Comparison of ENCODE assay signal across 13 mouse cellular contexts in the genomic region with DNA sequence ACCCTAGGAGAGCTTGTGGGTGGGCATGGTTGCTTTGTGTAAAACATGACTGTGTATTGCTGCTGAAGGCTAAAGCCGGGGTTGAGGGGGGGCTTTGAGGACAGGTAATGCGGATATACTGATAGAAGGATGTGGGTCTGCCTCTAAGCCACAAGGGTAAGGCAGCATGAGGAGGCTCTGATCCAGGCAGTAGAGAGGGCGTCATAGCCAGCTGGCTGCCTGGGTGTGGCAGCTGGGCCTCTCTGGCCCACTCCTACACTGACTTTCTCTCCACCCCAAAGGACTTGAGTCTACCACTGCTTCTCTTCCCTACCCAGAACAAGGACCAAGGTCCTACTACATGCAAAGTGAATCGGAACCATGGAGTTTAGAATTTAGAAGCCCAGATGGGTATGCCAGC. TPM values are rescaled to one million over a fixed set of nuclear protein-coding genes. Genes with fewer than 3 reads are reported as not detected.
DNase-seq lines count a peak whose midpoint lies in the region; ATAC-seq and TF ChIP-seq lines count a peak whose summit lies in the region.
"Had no signal": no experiment of that assay in that cellular context is flagged by ENCODE, and none has a peak within 500 bp of the region (broad histone marks: within the 10 kb centered on the region; RNA-seq: fewer than 3 reads in every experiment).

No protein-coding gene starts in this region.

- H3K9me3 ChIP-seq in heart, postnatal 0 days (replicated peaks; ENCODE audit: control insufficient read depth, low read length) = no peaks in the 10 kb centered on the region
- H3K9me3 ChIP-seq in lung, embryonic 15.5 days = no peaks in the 10 kb centered on the region
- H3K9me3 ChIP-seq in hindbrain, postnatal 0 days (ENCODE audit: low read length) = no peaks in the 10 kb centered on the region
- H3K9me3 ChIP-seq in stomach, embryonic 15.5 days = no peaks in the 10 kb centered on the region
- H3K9me3 ChIP-seq: megakaryocyte, embryonic 14.5 days had no signal

- no peak for TF ChIP-seq EP300 in heart, postnatal 0 days (IDR thresholded peaks at IDR 0.05; ENCODE audit: low read depth)

- no peak overlapping the region for H3K9ac ChIP-seq in heart, postnatal 0 days (replicated peaks; ENCODE audit: low read depth, low read length)
- peak overlapping the region; percentile 52; the same call in 1 of the 2 replicates for H3K9ac ChIP-seq in lung, embryonic 15.5 days
- no peak overlapping the region for H3K9ac ChIP-seq in hindbrain, postnatal 0 days (replicated peaks; ENCODE audit: low read length)
- no peak overlapping the region for H3K9ac ChIP-seq in stomach, embryonic 15.5 days

- H3K27me3 ChIP-seq in heart, postnatal 0 days (ENCODE audit: control insufficient read depth, insufficient read depth, low read length) = no peaks in the 10 kb centered on the region
- H3K27me3 ChIP-seq in lung, embryonic 15.5 days = no peaks in the 10 kb centered on the region
- no peaks in the 10 kb centered on the region for H3K27me3 ChIP-seq in hindbrain, postnatal 0 days (ENCODE audit: insufficient read depth, low read length)
- H3K27me3 ChIP-seq in stomach, embryonic 15.5 days (replicated peaks) = no peaks in the 10 kb centered on the region

- H3K36me3 ChIP-seq in heart, postnatal 0 days (replicated peaks; ENCODE audit: control insufficient read depth, insufficient read depth, low read length) = no peaks in the 10 kb centered on the region
- H3K36me3 ChIP-seq in lung, embryonic 15.5 days = no peaks in the 10 kb centered on the region
- no peaks in the 10 kb centered on the region for H3K36me3 ChIP-seq in hindbrain, postnatal 0 days (ENCODE audit: insufficient read depth, low read length)
- no peaks in the 10 kb centered on the region for H3K36me3 ChIP-seq in stomach, embryonic 15.5 days

- ATAC-seq in heart, postnatal 0 days (ENCODE audit: insufficient read depth, low read depth) = no peak
- no peak for ATAC-seq in lung, embryonic 15.5 days (ENCODE audit: borderline replicate concordance, extremely low read depth, low FRiP score, low TSS enrichment)
- ATAC-seq in hindbrain, postnatal 0 days = no peak
- ATAC-seq in stomach, embryonic 15.5 days (ENCODE audit: insufficient read depth, low FRiP score, low read depth) = no peak

- no peak overlapping the region for H3K27ac ChIP-seq in heart, postnatal 0 days (ENCODE audit: low read depth)
- H3K27ac ChIP-seq in lung, embryonic 15.5 days = 0 out of 2 replicates have a peak overlapping the region, but pooled peaks have one; percentile 6
- no peak overlapping the region for H3K27ac ChIP-seq in hindbrain, postnatal 0 days
- no peak overlapping the region for H3K27ac ChIP-seq in stomach, embryonic 15.5 days
- H3K27ac ChIP-seq: left cerebral cortex, adult 2 months had no signal

- peak overlapping the region; percentile 37 for H3K4me3 ChIP-seq in heart, postnatal 0 days (ENCODE audit: low read depth, low read length)
- peak overlapping the region; percentile 46 for H3K4me3 ChIP-seq in lung, embryonic 15.5 days
- H3K4me3 ChIP-seq in hindbrain, postnatal 0 days (ENCODE audit: low read length) = no peak overlapping the region
- H3K4me3 ChIP-seq in stomach, embryonic 15.5 days (replicated peaks) = peak overlapping the region; percentile 38; the same call in 1 of the 2 replicates
- H3K4me3 ChIP-seq: erythroblast, embryonic 14.5 days; left cerebral cortex, adult 2 months; megakaryocyte, embryonic 14.5 days had no signal

- no peak for TF ChIP-seq CTCF in heart, postnatal 0 days (IDR thresholded peaks at IDR 0.05; ENCODE audit: low read depth)
- TF ChIP-seq CTCF in hindbrain, postnatal 0 days (IDR thresholded peaks at IDR 0.05; ENCODE audit: low read depth) = no peak

- DNase-seq in heart, postnatal 0 days (ENCODE audit: low spot score) = no peak
- DNase-seq in heart, postnatal 25 days (ENCODE audit: low spot score) = no peak
- no peak for DNase-seq in lung, adult 18-20 months
- DNase-seq in hindbrain, postnatal 0 days (ENCODE audit: low spot score) = no peak
- DNase-seq in left cerebral cortex, postnatal 10 days (ENCODE audit: extremely low spot score in 1 of 2, low spot score in 2 of 2) = no peak
- DNase-seq in testis, postnatal 14 days (ENCODE audit: low spot score) = no peak

- 72% methylated on average over 4 of the region's 4 CpGs for WGBS in heart, postnatal 0 days
- 75% methylated on average over 4 of the region's 4 CpGs for WGBS in lung, embryonic 15.5 days
- WGBS in hindbrain, postnatal 0 days = 88% methylated on average over 4 of the region's 4 CpGs
- WGBS in stomach, embryonic 15.5 days = 86% methylated on average over 4 of the region's 4 CpGs

- intact Hi-C loops in heart, postnatal 25 days (cut with DNase I) = no loop called here
- intact Hi-C loops in left cerebral cortex, postnatal 10 days (cut with DNase I) = loop anchor here (10.0 kb wide), 1 partner anchor 420 kb away; the partner anchor contains the start of gene Pnma3

- no peaks in the 10 kb centered on the region for H3K4me1 ChIP-seq in heart, postnatal 0 days (ENCODE audit: control insufficient read depth, insufficient read depth)
- H3K4me1 ChIP-seq in lung, embryonic 15.5 days = peaks cover 25% of the 10 kb centered on the region
- H3K4me1 ChIP-seq in hindbrain, postnatal 0 days (ENCODE audit: insufficient read depth, low read length) = no peaks in the 10 kb centered on the region
- H3K4me1 ChIP-seq in stomach, embryonic 15.5 days = no peaks in the 10 kb centered on the region

- peak overlapping the region; percentile 46 for H3K4me2 ChIP-seq in heart, postnatal 0 days (ENCODE audit: low read depth, low read length)
- peak overlapping the region; percentile 56 for H3K4me2 ChIP-seq in lung, embryonic 15.5 days
- H3K4me2 ChIP-seq in hindbrain, postnatal 0 days (ENCODE audit: low read depth, low read length) = peak overlapping the region; percentile 1; the same call in 1 of the 2 replicates
- peak overlapping the region; percentile 50; the same call in 1 of the 2 replicates for H3K4me2 ChIP-seq in stomach, embryonic 15.5 days

RNA-seq across cellular contexts. Expression of gene Bgn, which starts 1.5 kb away (rescaled TPM):
- 198 and 304 TPM in 2 replicates for total RNA-seq in heart, postnatal 0 days (2014; rRNA removed; ENCODE audit: low replicate concordance)
- polyA plus RNA-seq in heart, postnatal 0 days (2015; fragmentation: Nextera tagmentation; extraction: Ambion mirVana) = 61.6 and 64.1 TPM in 2 replicates
- 100 to 1,000 TPM; 213 to 224 TPM for total RNA-seq in heart, postnatal 25 days (2021)
- 155 and 183 TPM in 2 replicates for polyA plus RNA-seq in lung, embryonic 15.5 days (2015; fragmentation: Nextera tagmentation; extraction: Ambion mirVana)
- 51.9 and 68.9 TPM in 2 replicates for total RNA-seq in hindbrain, postnatal 0 days (2014; rRNA removed)
- polyA plus RNA-seq in hindbrain, postnatal 0 days (2015; fragmentation: Nextera tagmentation; extraction: Ambion mirVana) = 17.9 and 23.7 TPM in 2 replicates
- 64.8 and 75.2 TPM in 2 replicates for polyA plus RNA-seq in stomach, embryonic 15.5 days (2015; fragmentation: Nextera tagmentation; extraction: Ambion mirVana)
- 10 to 100 TPM; 33.2 to 34.7 TPM for total RNA-seq in left cerebral cortex, postnatal 10 days (2021)

RNA-seq across cellular contexts. Expression of gene Atp2b3, which starts 18.0 kb away (rescaled TPM):
- total RNA-seq in heart, postnatal 0 days (2014; rRNA removed; ENCODE audit: low replicate concordance) = 0.53 and 1.1 TPM in 2 replicates
- 0.14 and 0.20 TPM in 2 replicates for polyA plus RNA-seq in heart, postnatal 0 days (2015; fragmentation: Nextera tagmentation; extraction: Ambion mirVana)
- under 1 TPM in 1 of 2 experiments, not detected in 1; 0.08 TPM for total RNA-seq in heart, postnatal 25 days (2021)
- 0.09 and 0.13 TPM in 2 replicates for polyA plus RNA-seq in lung, embryonic 15.5 days (2015; fragmentation: Nextera tagmentation; extraction: Ambion mirVana)
- 40.9 and 44.0 TPM in 2 replicates for total RNA-seq in hindbrain, postnatal 0 days (2014; rRNA removed)
- 8.1 and 8.2 TPM in 2 replicates for polyA plus RNA-seq in hindbrain, postnatal 0 days (2015; fragmentation: Nextera tagmentation; extraction: Ambion mirVana)
- polyA plus RNA-seq in stomach, embryonic 15.5 days (2015; fragmentation: Nextera tagmentation; extraction: Ambion mirVana) = 0.19 and 0.31 TPM in 2 replicates
- total RNA-seq in left cerebral cortex, postnatal 10 days (2021) = 10 to 100 TPM; 63.9 to 64.2 TPM
- polyA plus RNA-seq: erythroblast, embryonic 14.5 days had no signal

RNA-seq across cellular contexts. Expression of gene Haus7, which starts 26.0 kb away (rescaled TPM):
- total RNA-seq in heart, postnatal 0 days (2014; rRNA removed; ENCODE audit: low replicate concordance) = 15.6 and 23.2 TPM in 2 replicates
- polyA plus RNA-seq in heart, postnatal 0 days (2015; fragmentation: Nextera tagmentation; extraction: Ambion mirVana) = 33.3 and 34.7 TPM in 2 replicates
- 1 to 10 TPM; 4.8 to 6.2 TPM for total RNA-seq in heart, postnatal 25 days (2021)
- polyA plus RNA-seq in lung, embryonic 15.5 days (2015; fragmentation: Nextera tagmentation; extraction: Ambion mirVana) = 64.4 and 66.9 TPM in 2 replicates
- 22.0 and 33.5 TPM in 2 replicates for total RNA-seq in hindbrain, postnatal 0 days (2014; rRNA removed)
- polyA plus RNA-seq in hindbrain, postnatal 0 days (2015; fragmentation: Nextera tagmentation; extraction: Ambion mirVana) = 62.8 and 63.7 TPM in 2 replicates
- 54.1 and 58.7 TPM in 2 replicates for polyA plus RNA-seq in stomach, embryonic 15.5 days (2015; fragmentation: Nextera tagmentation; extraction: Ambion mirVana)
- total RNA-seq in left cerebral cortex, postnatal 10 days (2021) = 10 to 100 TPM; 13.7 to 15.0 TPM

RNA-seq across cellular contexts. Expression of gene Trex2, which starts 49.7 kb away (rescaled TPM):
- not detected in 2 replicates for total RNA-seq in heart, postnatal 0 days (2014; rRNA removed; ENCODE audit: low replicate concordance)
- polyA plus RNA-seq in heart, postnatal 0 days (2015; fragmentation: Nextera tagmentation; extraction: Ambion mirVana) = not detected in 2 replicates
- not detected for total RNA-seq in heart, postnatal 25 days (2021)
- not detected in 2 replicates for polyA plus RNA-seq in lung, embryonic 15.5 days (2015; fragmentation: Nextera tagmentation; extraction: Ambion mirVana)
- total RNA-seq in hindbrain, postnatal 0 days (2014; rRNA removed) = not detected in 2 replicates
- polyA plus RNA-seq in hindbrain, postnatal 0 days (2015; fragmentation: Nextera tagmentation; extraction: Ambion mirVana) = not detected in 2 replicates
- polyA plus RNA-seq in stomach, embryonic 15.5 days (2015; fragmentation: Nextera tagmentation; extraction: Ambion mirVana) = 1.2 and 3.9 TPM in 2 replicates
- not detected for total RNA-seq in left cerebral cortex, postnatal 10 days (2021)
- total RNA-seq: gastrocnemius, adult 18-20 months; left cerebral cortex, adult 2 months had no signal
- polyA plus RNA-seq: erythroblast, embryonic 14.5 days; testis, adult 2 months had no signal

Comparison
In these comparisons a context has a peak if more than half of its experiments do, and no peak if none do; other contexts are left out.
1. H3K4me2 ChIP-seq: peak in every context shown above with its lines; median percentile 56 in lung, embryonic 15.5 days; 50 in stomach, embryonic 15.5 days; 46 in heart, postnatal 0 days; 1 in hindbrain, postnatal 0 days.
2. RNA of gene Atp2b3, which starts 18.0 kb away (total RNA-seq): 63.9 to 64.2 TPM in left cerebral cortex, postnatal 10 days and 40.9 to 44.0 TPM in hindbrain, postnatal 0 days; 0.53 to 1.1 TPM in heart, postnatal 0 days and 0.08 TPM in heart, postnatal 25 days; every median in the first group is over 10 times any median in the second.